Mouse (Mus musculus): ENCODE results near the gene Slc3a1.

The Slc3a1 gene

DNA sequence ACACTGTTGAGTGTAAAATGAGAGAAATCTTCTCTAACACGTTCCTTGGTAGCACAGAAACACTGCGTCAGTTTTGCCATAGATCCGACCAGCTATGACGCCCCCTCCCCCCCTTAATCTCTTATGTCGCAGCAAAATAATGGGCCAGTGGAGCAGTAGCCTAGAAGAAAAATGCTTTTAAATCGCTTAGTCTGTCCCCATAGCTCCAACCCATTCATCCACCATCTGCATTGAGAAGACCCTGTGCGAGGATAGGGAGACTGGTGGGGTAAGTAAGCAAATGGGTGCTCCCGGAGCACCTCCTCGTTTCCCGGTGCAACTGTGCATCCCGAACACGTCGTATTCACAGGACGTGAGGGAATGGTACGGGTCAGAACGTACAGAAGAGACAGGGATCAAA, 61.4 kb downstream of the Slc3a1 start:
- no peak for DNase-seq (ENCODE audit: low read depth)

DNA sequence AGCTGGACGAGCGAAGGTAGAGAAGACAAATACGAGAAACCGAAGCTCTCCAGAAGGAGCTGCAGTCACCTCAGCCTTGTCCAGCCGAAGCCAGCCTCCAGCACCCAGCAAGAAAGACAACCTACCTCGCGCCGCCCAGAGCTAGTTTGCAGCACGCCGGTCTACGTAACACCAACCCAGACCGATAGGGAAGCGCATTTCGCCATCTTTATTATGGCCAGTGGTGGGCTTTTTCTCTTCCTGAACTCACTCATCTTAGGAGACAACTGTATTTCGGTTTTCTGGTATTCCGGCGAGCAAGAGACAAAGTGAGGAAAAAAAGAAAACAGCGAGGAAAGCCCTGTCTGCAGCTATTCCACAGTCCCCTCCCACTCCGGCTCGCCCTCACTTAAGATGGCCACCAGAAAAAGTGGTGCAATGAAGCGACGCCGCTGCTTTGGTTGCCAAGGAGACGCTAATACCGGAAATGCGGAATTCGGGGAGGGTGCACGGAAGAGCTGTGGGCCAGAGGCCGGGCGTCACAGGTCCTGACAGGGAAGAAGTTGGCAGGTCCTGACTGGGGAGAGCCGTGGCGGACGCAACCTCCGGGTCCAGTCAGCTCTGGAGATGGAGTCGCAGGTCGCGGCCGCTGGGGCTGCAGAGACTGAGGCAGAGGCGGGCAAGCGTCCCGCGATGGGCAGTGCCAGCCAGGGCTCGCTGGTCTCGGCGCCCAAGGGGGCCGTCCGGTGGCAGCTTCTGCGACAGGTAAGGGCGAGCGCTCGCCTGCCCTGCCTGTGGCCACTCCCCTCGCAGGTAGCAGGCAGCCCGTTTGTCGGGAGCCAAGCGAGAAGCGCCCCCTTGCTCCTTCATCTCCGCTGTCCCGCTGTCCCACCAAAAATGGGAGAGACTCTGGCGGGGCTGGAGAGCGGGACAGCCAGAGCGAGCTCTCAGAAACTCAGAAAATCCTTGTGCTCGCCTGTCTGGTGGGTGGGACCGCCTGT, 62.2 kb downstream of the Slc3a1 start, which contains the start of the genes Prepl and Camkmt:
Prepl (minus strand) TSS at position 122 of the 980 bp plus-strand sequence.
Camkmt (plus strand) TSS at position 433 of the 980 bp plus-strand sequence.
- peak; percentile 96 for DNase-seq (ENCODE audit: low read depth)

DNA sequence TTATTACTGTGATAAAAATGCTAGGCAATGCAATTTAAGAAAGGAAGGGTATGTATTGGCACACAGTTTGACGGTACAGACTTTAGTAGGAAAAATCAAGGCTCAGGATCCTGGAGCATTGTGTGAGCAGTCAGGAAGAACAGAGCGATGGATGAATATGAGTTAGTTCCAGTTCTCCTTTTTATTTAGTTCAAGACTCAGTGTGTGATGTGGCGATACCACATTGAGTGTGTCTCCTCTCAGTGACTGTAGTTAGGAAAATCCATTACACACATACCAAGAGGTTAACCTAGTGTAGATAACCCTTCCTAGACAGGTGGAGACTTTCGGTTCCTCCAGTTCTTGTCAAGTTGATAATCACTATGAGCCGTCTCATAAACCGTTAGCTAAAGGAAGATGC, 63.6 kb downstream of the Slc3a1 start:
- DNase-seq (ENCODE audit: low read depth): no peak

DNA sequence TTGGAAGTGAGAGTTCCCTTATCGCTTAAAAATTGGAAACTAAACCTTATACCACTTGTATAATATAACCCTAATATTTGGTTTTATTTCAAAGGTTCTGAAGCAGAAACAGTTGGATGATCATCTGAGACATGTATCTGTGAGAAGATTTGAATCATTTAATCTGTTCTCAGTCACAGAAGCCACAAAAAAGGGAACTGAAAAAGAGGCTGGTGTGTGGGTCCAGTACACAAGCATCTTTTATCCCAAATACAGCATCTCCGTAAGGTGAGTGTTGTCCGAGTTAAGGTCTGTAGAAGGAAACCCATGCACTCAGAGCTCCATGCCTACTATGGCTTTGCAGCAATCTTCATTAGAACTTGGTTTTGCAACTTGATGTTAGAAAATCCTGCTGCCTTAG, 68.2 kb downstream of the Slc3a1 start:
- no peak for DNase-seq (ENCODE audit: low read depth)

DNA sequence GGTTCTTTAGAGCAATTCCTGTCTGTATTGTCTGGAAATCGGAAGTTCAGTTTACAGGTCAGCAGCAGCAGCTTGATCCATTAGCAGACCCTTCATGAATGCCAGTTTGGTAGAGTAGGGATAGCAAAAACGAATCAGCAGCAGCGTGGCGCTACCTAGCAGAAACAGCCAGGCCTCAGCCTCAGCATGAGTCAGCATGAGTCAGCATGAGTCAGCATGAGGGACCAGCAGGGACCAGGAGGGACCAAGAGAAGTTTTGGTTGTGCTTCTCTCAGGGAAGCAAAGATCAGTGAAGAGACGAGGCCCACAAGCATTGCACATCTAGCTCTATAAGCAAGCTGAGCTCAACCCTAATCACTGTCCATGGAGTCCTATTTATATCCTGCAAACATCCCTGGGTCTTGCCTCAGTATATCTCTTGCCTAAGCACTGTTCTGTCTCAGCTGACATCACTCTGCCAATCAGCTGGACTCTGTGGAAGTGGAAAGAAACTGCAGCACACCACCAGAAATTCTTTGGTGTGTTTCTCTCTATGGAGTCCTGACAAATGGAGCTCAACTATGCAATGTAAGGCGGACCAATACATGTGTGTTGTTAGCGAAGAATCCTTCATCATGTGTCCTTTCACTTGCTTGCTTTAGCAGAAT, 70.6 kb downstream of the Slc3a1 start:
- DNase-seq (ENCODE audit: low read depth): no peak

DNA sequence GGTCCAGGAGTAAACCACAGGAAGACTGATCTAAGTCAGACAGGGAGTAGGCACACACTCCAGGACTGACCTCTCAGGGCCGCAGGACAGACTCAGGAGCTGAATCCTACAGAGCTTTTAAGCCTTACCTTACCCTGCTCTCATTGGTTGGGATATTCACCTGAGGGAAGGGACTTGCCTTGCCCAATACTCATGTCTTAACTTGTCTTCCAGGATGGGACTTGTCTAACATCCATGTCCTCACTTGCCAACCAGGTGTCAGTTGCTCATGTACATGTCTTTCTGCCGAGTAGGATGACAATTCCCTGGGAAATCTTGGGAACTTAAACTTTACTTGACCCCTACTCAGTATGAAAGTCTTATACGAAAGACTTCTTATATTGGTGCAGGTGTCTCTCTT, 72.1 kb downstream of the Slc3a1 start:
- no peak for DNase-seq (ENCODE audit: low read depth)

DNA sequence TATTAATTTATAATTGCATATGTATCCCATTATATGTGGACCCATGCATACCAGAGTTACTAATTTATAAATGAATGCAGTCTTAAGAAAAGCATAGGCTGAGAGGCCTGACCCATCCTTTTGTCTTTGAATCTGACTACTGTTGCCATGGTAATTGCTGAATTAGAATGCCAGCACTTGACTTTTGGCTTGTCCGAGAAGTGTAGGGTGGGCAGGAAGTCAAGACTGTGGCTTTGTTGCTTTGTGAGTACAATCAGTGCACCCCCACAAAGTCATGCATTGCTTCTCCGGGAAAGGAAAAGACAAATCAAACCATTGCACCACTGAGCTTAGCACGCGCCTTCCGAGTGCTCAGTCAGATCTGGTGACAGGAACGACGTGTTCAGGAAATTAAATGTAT, 73.6 kb downstream of the Slc3a1 start:
- no peak for DNase-seq (ENCODE audit: low read depth)

DNA sequence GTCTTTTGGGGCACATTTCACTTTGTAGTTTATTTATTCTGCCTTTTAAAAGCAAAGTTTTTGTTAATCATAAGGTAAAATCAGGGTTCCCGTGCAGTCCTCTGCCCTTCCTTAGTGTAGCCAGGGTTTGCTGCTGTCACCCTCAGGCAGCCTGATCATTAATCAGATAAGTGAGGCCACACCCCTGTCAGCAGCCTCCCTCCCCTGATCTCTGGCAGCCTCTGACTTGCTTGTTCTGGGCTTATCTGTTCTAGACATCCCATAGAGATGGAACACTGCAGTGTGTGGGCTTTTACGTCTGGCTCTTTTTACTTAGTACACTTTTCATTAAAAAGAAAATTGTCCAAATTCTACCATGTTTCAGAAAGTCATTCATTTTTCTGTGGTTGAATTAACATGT, 75.1 kb downstream of the Slc3a1 start:
- no peak for DNase-seq (ENCODE audit: low read depth)

DNA sequence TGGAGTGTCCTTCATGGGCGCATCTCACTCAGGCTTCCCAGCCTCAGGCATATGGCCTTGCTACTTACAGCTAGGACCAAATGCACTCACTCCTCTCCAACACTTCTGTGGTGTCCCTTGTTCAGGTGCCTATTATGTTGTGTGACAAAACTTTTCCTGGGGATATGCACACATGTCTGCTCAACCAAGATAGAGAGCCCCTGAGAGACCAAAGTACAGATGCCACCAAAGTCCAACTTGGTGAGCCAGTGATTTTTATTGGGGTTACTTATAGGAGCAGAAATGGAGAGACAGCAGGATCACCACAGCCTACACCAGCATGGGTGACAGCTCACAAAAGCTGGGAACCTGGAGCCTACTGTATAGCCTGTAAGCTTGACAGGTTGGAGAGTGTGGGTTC, 82.5 kb downstream of the Slc3a1 start:
- no peak for DNase-seq (ENCODE audit: low read depth)

DNA sequence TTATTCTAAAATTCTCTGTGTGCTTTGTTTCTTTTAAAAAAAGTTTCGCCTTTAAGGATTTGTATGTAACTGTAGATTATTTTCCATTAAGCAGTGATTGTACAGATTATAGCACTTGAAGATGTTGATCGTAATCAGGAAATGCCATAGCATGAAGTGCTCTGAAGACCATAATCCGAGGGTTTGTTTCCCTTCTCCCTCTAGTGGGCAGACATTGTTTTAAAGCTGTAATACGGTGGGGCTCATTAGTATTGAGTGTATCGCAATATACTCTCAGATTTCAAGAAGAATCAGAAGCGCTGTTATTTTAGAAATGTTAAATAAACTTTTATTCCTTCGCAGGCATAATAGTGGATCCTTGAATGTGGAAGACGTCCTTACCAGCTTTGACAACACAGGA, 85.3 kb downstream of the Slc3a1 start:
- DNase-seq (ENCODE audit: low read depth): no peak
